Mouse (Mus musculus): ENCODE results near the gene Olfr133. TPM values are rescaled to one million over a fixed set of nuclear protein-coding genes. Genes with fewer than 3 reads are reported as not detected.
"Not testable (repeated sequence)": the region's sequence is repeated elsewhere in the genome, so short reads cannot be mapped to it uniquely, and the experiment has no call there.

Gene Olfr133
- not detected in 2 replicates for polyA plus RNA-seq (2016; fragmentation: Nextera tagmentation; extraction: Ambion mirVana)

DNA sequence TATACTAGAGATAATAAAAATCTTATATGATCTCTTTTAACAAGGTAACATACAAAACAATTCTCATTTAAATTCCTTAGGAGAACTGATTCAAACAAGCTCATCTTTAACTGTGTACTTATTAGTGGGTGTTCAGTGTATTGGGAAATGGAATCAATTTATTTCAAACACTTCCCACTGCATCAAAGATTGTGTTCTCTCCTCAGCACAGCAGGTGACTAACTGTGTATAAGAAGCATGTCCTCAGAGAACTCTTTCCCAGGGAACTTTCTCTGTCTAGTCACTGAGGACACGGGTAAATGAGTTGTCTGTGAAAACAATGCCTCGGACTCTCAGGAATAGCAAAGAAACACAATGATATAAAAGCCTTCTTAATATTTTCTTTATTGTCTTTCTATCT lies at the start of gene Olfr133:
Gene Olfr133, plus strand, starts transcription at position 301 of the 400 bp plus-strand sequence.
- no peaks in the 10 kb centered on the region for H3K9me3 ChIP-seq
- H3K4me2 ChIP-seq, result no peak within 1 kb of the TSS
- H3K36me3 ChIP-seq (replicated peaks), result no peaks in the 10 kb centered on the region
- H3K27ac ChIP-seq, result no peak within 1 kb of the TSS
- no peaks in the 10 kb centered on the region for H3K4me1 ChIP-seq
- 69% methylated on average over 2 of the region's 2 CpGs for WGBS
- no peaks in the 10 kb centered on the region for H3K27me3 ChIP-seq
- ATAC-seq (ENCODE audit: low FRiP score), result no peak
- no peak within 1 kb of the TSS for H3K9ac ChIP-seq
- H3K4me3 ChIP-seq (replicated peaks), result no peak within 1 kb of the TSS

DNA sequence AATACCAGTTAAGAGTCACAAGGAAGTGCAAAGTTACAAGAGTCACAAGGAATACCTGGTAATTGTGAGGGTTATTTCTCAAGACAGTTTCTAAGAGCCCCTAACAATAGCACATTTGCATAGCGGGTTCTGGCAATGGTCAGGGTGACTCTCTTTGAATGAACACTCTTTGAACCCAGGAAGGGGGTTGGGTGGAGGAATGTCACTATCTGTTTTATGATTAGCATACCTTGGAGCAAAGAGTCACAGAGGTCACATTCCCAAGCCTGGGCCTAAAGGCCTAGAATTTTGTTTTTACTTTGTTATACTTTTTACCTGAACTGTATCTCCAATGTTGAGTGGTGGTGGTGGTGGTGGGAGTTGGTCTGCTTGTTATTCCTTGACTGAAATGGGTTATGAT lies 20.9 kb upstream of the Olfr133 start:
- WGBS, result 100% methylated on average over 1 of the region's 1 CpGs
- H3K4me1 ChIP-seq; H3K4me2 ChIP-seq; H3K27me3 ChIP-seq; H3K27ac ChIP-seq; H3K9ac ChIP-seq; H3K4me3 ChIP-seq (replicated peaks); ATAC-seq (ENCODE audit: low FRiP score); H3K9me3 ChIP-seq; H3K36me3 ChIP-seq (replicated peaks): not testable (repeated sequence)

DNA sequence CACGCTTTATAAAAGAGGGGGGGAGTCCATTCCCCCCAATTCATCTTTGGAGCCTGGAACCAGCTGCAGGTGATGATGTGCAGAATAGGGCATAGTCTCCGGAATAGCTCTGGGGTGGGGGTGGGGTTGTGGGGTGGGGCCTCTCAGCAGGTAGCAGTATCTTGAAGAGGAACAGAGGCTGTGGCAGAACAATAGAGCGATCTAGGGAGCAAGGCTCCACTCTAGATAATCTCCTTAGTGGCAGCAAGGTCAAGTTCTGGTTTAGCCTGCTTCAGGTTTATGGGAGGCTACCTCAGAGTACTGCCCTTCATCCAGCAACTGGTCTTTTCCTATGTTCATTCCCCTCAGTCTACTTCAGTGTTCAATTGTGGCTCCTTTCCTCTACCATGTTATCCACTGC lies 19.7 kb upstream of the Olfr133 start:
- H3K4me2 ChIP-seq; H3K4me3 ChIP-seq (replicated peaks); H3K9ac ChIP-seq; H3K27ac ChIP-seq; H3K27me3 ChIP-seq; ATAC-seq (ENCODE audit: low FRiP score); H3K9me3 ChIP-seq; H3K36me3 ChIP-seq (replicated peaks); H3K4me1 ChIP-seq: not testable (repeated sequence)
- 60% methylated on average over 3 of the region's 3 CpGs for WGBS

DNA sequence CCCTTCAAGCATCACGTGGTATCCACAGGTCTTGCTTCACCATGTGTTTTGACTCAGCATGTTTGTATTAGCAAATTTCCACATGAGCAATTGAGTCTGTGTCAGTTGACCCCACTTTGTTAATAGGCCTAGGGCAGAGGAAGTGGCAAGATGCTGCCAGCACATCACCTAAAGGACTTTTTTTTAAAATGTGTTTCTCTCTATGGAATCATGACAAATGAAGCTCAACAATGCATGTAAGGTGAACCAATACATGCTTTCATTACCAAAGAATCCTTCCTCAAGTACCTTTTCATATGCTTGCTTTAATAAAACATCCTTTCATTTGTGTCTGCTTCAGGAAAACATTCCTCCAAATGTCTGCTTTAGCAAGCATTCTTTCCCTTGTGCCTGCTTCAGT lies 10.7 kb upstream of the Olfr133 start, which contains the start of gene Olfr132:
Gene Olfr132, minus strand, starts transcription at position 101 of the 400 bp plus-strand sequence.
- H3K27ac ChIP-seq, result no peak within 1 kb of the TSS
- H3K27me3 ChIP-seq, result no peaks in the 10 kb centered on the region
- H3K9ac ChIP-seq, result no peak within 1 kb of the TSS
- H3K4me3 ChIP-seq (replicated peaks), result no peak within 1 kb of the TSS
- no peak for ATAC-seq (ENCODE audit: low FRiP score)
- H3K9me3 ChIP-seq, result no peaks in the 10 kb centered on the region
- H3K36me3 ChIP-seq (replicated peaks), result no peaks in the 10 kb centered on the region
- 76% methylated on average over 1 of the region's 1 CpGs for WGBS
- H3K4me1 ChIP-seq, result no peaks in the 10 kb centered on the region
- no peak within 1 kb of the TSS for H3K4me2 ChIP-seq

DNA sequence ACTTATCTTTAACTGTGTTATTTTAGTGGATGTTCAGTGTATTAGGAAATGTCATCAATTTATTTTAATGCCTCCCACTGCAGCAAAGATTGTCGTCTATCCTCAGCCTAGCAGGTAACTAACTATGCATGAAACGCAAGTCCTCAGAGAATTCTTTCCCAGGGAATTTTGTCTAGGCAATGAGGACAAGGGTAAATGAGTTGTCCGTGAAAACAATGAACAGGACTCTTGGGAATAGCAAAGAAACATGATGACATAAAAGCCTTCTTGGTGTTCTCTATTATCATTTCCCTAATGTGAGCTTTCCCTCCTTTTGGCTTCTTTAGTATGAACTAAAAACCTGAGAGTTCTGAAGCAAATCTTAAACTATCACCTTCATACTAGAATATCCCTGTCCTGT lies 26.0 kb downstream of the Olfr133 start, which contains the start of gene Olfr134:
Gene Olfr134, plus strand, starts transcription at position 301 of the 400 bp plus-strand sequence.
- ATAC-seq (ENCODE audit: low FRiP score), result no peak
- Histone ChIP-seq H3K27ac (no peak within 1 kb of the TSS), H3K27me3 (no peaks in the 10 kb centered on the region), H3K4me1 (no peaks in the 10 kb centered on the region), H3K36me3 (replicated peaks) (no peaks in the 10 kb centered on the region), H3K4me3 (replicated peaks) (no peak within 1 kb of the TSS), H3K4me2 (no peak within 1 kb of the TSS), H3K9ac (no peak within 1 kb of the TSS), H3K9me3 (no peaks in the 10 kb centered on the region)
- WGBS, result 78% methylated on average over 3 of the region's 3 CpGs

Other genes with a start within 250 kb of the Olfr133 start
- gene Olfr127, start 244.8 kb upstream of the Olfr133 start, polyA plus RNA-seq (2016; fragmentation: Nextera tagmentation; extraction: Ambion mirVana), result not detected in 2 replicates
- gene Olfr128, start 224.7 kb upstream of the Olfr133 start, polyA plus RNA-seq (2016; fragmentation: Nextera tagmentation; extraction: Ambion mirVana), result not detected in 2 replicates
- not detected in 2 replicates for gene Olfr761, start 192.2 kb upstream of the Olfr133 start, polyA plus RNA-seq (2016; fragmentation: Nextera tagmentation; extraction: Ambion mirVana)
- 0.05 TPM in 1 of 2 replicates, not detected in the other for gene Olfr129, start 85.2 kb upstream of the Olfr133 start, polyA plus RNA-seq (2016; fragmentation: Nextera tagmentation; extraction: Ambion mirVana)
- gene Olfr130, start 81.4 kb upstream of the Olfr133 start, polyA plus RNA-seq (2016; fragmentation: Nextera tagmentation; extraction: Ambion mirVana), result not detected in 2 replicates
- gene Olfr131, start 56.6 kb upstream of the Olfr133 start, polyA plus RNA-seq (2016; fragmentation: Nextera tagmentation; extraction: Ambion mirVana), result not detected in 2 replicates
- gene Olfr132, start 10.8 kb upstream of the Olfr133 start, polyA plus RNA-seq (2016; fragmentation: Nextera tagmentation; extraction: Ambion mirVana), result not detected in 2 replicates
- gene Olfr134, start 26.1 kb downstream of the Olfr133 start, polyA plus RNA-seq (2016; fragmentation: Nextera tagmentation; extraction: Ambion mirVana), result not detected in 2 replicates
- gene Olfr135, start 59.1 kb downstream of the Olfr133 start, polyA plus RNA-seq (2016; fragmentation: Nextera tagmentation; extraction: Ambion mirVana), result not detected in 2 replicates
- not detected in 2 replicates for gene Olfr138, start 115.8 kb downstream of the Olfr133 start, polyA plus RNA-seq (2016; fragmentation: Nextera tagmentation; extraction: Ambion mirVana)
- gene Olfr137, start 162.3 kb downstream of the Olfr133 start, polyA plus RNA-seq (2016; fragmentation: Nextera tagmentation; extraction: Ambion mirVana), result not detected in 2 replicates
- not detected in 2 replicates for gene Olfr136, start 184.6 kb downstream of the Olfr133 start, polyA plus RNA-seq (2016; fragmentation: Nextera tagmentation; extraction: Ambion mirVana)

Measured in forebrain, embryonic 12.5 days (tissue).